Mouse (Mus musculus): Measurements from ENCODE around the gene Tns4.

Tns4 gene

GRCm38 (mm10) chr11:99047643-99048042, 41.5 kb downstream of the Tns4 start:
- DNase-seq (ENCODE audit: low read depth, low spot score) = peak; percentile 26

- no peak for DNase-seq (ENCODE audit: low read depth, low spot score)
These were observed 42.0 kb downstream of the Tns4 start for GRCm38 (mm10) chr11:99047120-99047519.

GRCm38 (mm10) chr11:99045159-99045889, 43.8 kb downstream of the Tns4 start:
- no peak for DNase-seq (ENCODE audit: low read depth, low spot score)

- no peak for DNase-seq (ENCODE audit: low read depth, low spot score)
These were observed 44.8 kb downstream of the Tns4 start for GRCm38 (mm10) chr11:99044306-99044705.

- no peak for DNase-seq (ENCODE audit: low read depth, low spot score)
These were observed 45.5 kb downstream of the Tns4 start for GRCm38 (mm10) chr11:99043632-99044031.

GRCm38 (mm10) chr11:99042834-99043431, 46.2 kb downstream of the Tns4 start:
- peak; percentile 17 for DNase-seq (ENCODE audit: low read depth, low spot score)

GRCm38 (mm10) chr11:99041841-99042780, 47.0 kb downstream of the Tns4 start:
- DNase-seq (ENCODE audit: low read depth, low spot score) = no peak

GRCm38 (mm10) chr11:99041051-99041729, 47.9 kb downstream of the Tns4 start, which contains the start of gene Igfbp4:
Gene Igfbp4 (plus strand): TSS chr11:99041244.
- no peak for DNase-seq (ENCODE audit: low read depth, low spot score)

GRCm38 (mm10) chr11:99040346-99040974, 48.6 kb downstream of the Tns4 start:
- DNase-seq (ENCODE audit: low read depth, low spot score) = peak; percentile 21

GRCm38 (mm10) chr11:99039782-99040181, 49.3 kb downstream of the Tns4 start:
- peak; percentile 51 for DNase-seq (ENCODE audit: low read depth, low spot score)

- no peak for DNase-seq (ENCODE audit: low read depth, low spot score)
These were observed 52.9 kb downstream of the Tns4 start for GRCm38 (mm10) chr11:99036254-99036653.

- DNase-seq (ENCODE audit: low read depth, low spot score) = no peak
These were observed 53.8 kb downstream of the Tns4 start for GRCm38 (mm10) chr11:99035350-99035749.

- DNase-seq (ENCODE audit: low read depth, low spot score) = no peak
These were observed 62.1 kb downstream of the Tns4 start for GRCm38 (mm10) chr11:99026899-99027440.

GRCm38 (mm10) chr11:99025878-99026277, 63.2 kb downstream of the Tns4 start:
- DNase-seq (ENCODE audit: low read depth, low spot score) = no peak

- no peak for DNase-seq (ENCODE audit: low read depth, low spot score)
These were observed 64.5 kb downstream of the Tns4 start for GRCm38 (mm10) chr11:99024468-99025134.

GRCm38 (mm10) chr11:99023500-99024467, 65.3 kb downstream of the Tns4 start, which contains the start of gene Top2a:
Gene Top2a (minus strand): TSS chr11:99024189.
- peak; percentile 97 for DNase-seq (ENCODE audit: low read depth, low spot score)

- no peak for DNase-seq (ENCODE audit: low read depth, low spot score)
These were observed 66.0 kb downstream of the Tns4 start for GRCm38 (mm10) chr11:99023094-99023493.

GRCm38 (mm10) chr11:99022384-99022933, 66.6 kb downstream of the Tns4 start:
- DNase-seq (ENCODE audit: low read depth, low spot score) = no peak

GRCm38 (mm10) chr11:99019844-99020243, 69.3 kb downstream of the Tns4 start:
- DNase-seq (ENCODE audit: low read depth, low spot score) = no peak
